In the genomic region with DNA sequence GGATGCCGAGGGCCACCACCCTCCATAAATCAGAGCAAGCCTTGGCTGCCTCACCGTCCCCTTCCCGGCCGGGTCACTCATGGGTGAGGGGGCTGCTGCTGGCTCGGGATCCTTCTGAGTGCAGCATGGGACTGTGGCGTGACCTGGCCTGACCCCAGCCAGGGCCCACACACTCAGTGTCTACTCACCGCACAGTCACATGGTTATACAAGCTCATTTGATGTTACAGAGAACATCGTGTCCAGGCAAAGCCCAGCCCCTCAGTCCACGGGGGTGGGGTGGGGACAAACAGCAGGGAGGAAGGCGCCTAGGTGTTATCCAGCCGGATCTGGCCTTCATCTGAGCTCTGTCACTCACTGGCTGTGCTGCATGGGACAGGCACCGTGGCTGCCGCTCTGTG, we compare ENCODE assay signal across 12 mouse cellular contexts.
DNase-seq lines count a peak whose midpoint lies in the region; ATAC-seq lines count a peak whose summit lies in the region.
"Had no signal": no experiment of that assay in that cellular context is flagged by ENCODE, and none has a peak within 500 bp of the region (broad histone marks: within the 10 kb centered on the region; RNA-seq: fewer than 3 reads in every experiment).

No protein-coding gene starts in this region.

- no peak overlapping the region for H3K27ac ChIP-seq in liver, embryonic 12.5 days
- H3K27ac ChIP-seq: heart, embryonic 13.5 days had no signal

- no peaks in the 10 kb centered on the region for H3K27me3 ChIP-seq in liver, embryonic 12.5 days (replicated peaks)
- H3K27me3 ChIP-seq: CH12.LX had no signal

- H3K4me2 ChIP-seq in liver, embryonic 12.5 days: no peak overlapping the region
- H3K4me2 ChIP-seq: heart, embryonic 13.5 days had no signal

- H3K4me1 ChIP-seq in liver, embryonic 12.5 days: no peaks in the 10 kb centered on the region
- H3K4me1 ChIP-seq: heart, embryonic 13.5 days had no signal

- no peak overlapping the region for H3K4me3 ChIP-seq in liver, embryonic 12.5 days
- H3K4me3 ChIP-seq: heart, embryonic 13.5 days had no signal

- intact Hi-C loops in gastrocnemius, postnatal 14 days (cut with DNase I; ENCODE audit: low total_unique reads): no loop called here

- no peaks in the 10 kb centered on the region for H3K36me3 ChIP-seq in liver, embryonic 12.5 days
- H3K36me3 ChIP-seq: heart, embryonic 13.5 days had no signal

- no peak for DNase-seq in liver
- DNase-seq in adrenal gland, postnatal 14 days: peak; percentile 63
- DNase-seq in gastrocnemius, postnatal 14 days: peak; percentile 24
- DNase-seq in kidney, postnatal 4 days: peak; percentile 63 to 74
- no peak for DNase-seq in frontal cortex, postnatal 25 days (ENCODE audit: low spot score in 2 of 2)
- DNase-seq in cerebellum, postnatal 10 days: no peak
- no peak for DNase-seq in Muller cell, postnatal 12 days (ENCODE audit: inconsistent ontology term)
- DNase-seq: cerebellum, adult 11-12 months; right cerebral cortex, postnatal 14 days had no signal

- H3K9me3 ChIP-seq in liver, embryonic 12.5 days (replicated peaks): no peaks in the 10 kb centered on the region
- H3K9me3 ChIP-seq: heart, embryonic 13.5 days had no signal

- H3K9ac ChIP-seq in liver, embryonic 12.5 days: no peak overlapping the region
- H3K9ac ChIP-seq: heart, embryonic 13.5 days had no signal

- ATAC-seq in liver, embryonic 12.5 days: 0 out of 2 replicates have a peak, but pooled peaks have one; percentile 42

- 55% methylated on average over 13 of the region's 13 CpGs for WGBS in liver, embryonic 12.5 days (ENCODE audit: insufficient replicate concordance)

Comparison
In these comparisons a context has a peak if more than half of its experiments do, and no peak if none do; other contexts are left out.
1. DNase-seq: peak in adrenal gland, postnatal 14 days (single experiment), gastrocnemius, postnatal 14 days (single experiment) and kidney, postnatal 4 days (2 of 2); none in liver (single experiment), frontal cortex, postnatal 25 days (0 of 2), cerebellum, postnatal 10 days (0 of 2) and Muller cell, postnatal 12 days (single experiment).